27 mouse cellular contexts compared by ENCODE assay signal in the genomic region with DNA sequence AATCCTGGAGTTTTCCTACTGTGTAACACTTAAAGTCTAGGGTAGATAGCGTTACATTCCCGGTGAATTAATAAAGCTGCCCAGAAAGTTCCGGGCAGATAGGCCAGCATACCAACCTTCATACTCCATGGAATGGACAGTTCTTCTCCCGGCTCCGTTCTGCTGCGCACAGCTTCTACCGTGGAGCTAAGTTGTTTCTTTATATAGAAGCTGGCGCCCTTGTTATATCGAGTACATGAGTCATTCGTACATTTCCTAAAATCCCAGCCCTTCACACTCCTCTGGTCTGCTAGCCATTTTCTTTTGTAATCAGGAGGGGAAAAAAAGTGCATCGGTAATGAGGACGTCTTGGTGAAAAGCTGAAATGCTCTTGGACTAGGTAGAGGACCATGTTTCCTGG. TPM values are rescaled to one million over a fixed set of nuclear protein-coding genes. Genes with fewer than 3 reads are reported as not detected.
DNase-seq lines count a peak whose midpoint lies in the region; ATAC-seq and TF ChIP-seq lines count a peak whose summit lies in the region.
"Had no signal": no experiment of that assay in that cellular context is flagged by ENCODE, and none has a peak within 500 bp of the region (broad histone marks: within the 10 kb centered on the region; RNA-seq: fewer than 3 reads in every experiment).

No protein-coding gene starts in this region.

- no peaks in the 10 kb centered on the region for H3K36me3 ChIP-seq in heart, embryonic 15.5 days
- H3K36me3 ChIP-seq in heart, embryonic 10.5 days, result no peaks in the 10 kb centered on the region
- H3K36me3 ChIP-seq: embryonic facial prominence, embryonic 12.5 days; liver, embryonic 12.5 days had no signal

- ATAC-seq in frontal cortex, adult (ENCODE audit: low TSS enrichment), result peak; percentile 56
- peak; percentile 72 for ATAC-seq in heart, embryonic 15.5 days (replicated peaks; ENCODE audit: insufficient number of reproducible peaks, insufficient read depth, low FRiP score, low read depth)
- ATAC-seq: forebrain, embryonic 14.5 days; inflammation-experienced regulatory T-cells, adult 6 months; liver, embryonic 12.5 days; liver, postnatal 0 days had no signal

- no peak for TF ChIP-seq CTCF in left cerebral cortex, adult 2 months (IDR thresholded peaks at IDR 0.05)
- no peak for TF ChIP-seq CTCF in gastrocnemius, adult 2 months (IDR thresholded peaks at IDR 0.05)

- intact Hi-C loops in left cerebral cortex, adult 2 months (cut with DNase I), result no loop called here
- intact Hi-C loops in gastrocnemius, adult 2 months (cut with DNase I), result no loop called here

- 41% methylated on average over 12 of the region's 12 CpGs for WGBS in heart, embryonic 15.5 days
- 68% methylated on average over 12 of the region's 12 CpGs for WGBS in heart, embryonic 10.5 days

- H3K9ac ChIP-seq in heart, embryonic 15.5 days, result no peak overlapping the region
- H3K9ac ChIP-seq: embryonic facial prominence, embryonic 12.5 days; hindbrain, embryonic 14.5 days; liver, embryonic 12.5 days; liver, postnatal 0 days had no signal

- no peaks in the 10 kb centered on the region for H3K27me3 ChIP-seq in heart, embryonic 15.5 days
- H3K27me3 ChIP-seq in heart, embryonic 10.5 days (ENCODE audit: insufficient read depth, poor library complexity, severe bottlenecking), result 0 out of 2 replicates have a peak, but pooled peaks cover 5% of the 10 kb centered on the region
- H3K27me3 ChIP-seq: CH12.LX had no signal

- peaks cover 56% of the 10 kb centered on the region for H3K4me1 ChIP-seq in heart, embryonic 15.5 days (replicated peaks)
- H3K4me1 ChIP-seq in heart, embryonic 10.5 days, result peaks cover 65% of the 10 kb centered on the region

- peak overlapping the region; percentile 35; the same call in 1 of the 2 replicates for H3K4me2 ChIP-seq in heart, embryonic 15.5 days
- H3K4me2 ChIP-seq: embryonic facial prominence, embryonic 12.5 days; hindbrain, embryonic 14.5 days; liver, embryonic 12.5 days had no signal

- no peak for DNase-seq in frontal cortex, postnatal 14 days (ENCODE audit: low spot score in 2 of 2)
- DNase-seq in heart, embryonic 10.5 days (ENCODE audit: low spot score), result no peak
- DNase-seq in left cerebral cortex, adult 2 months (ENCODE audit: extremely low spot score in 1 of 2, low spot score in 2 of 2), result no peak
- no peak for DNase-seq in left cerebral cortex, adult 11 months (ENCODE audit: low spot score)
- peak; percentile 8 for DNase-seq in NIH3T3 (ENCODE audit: low read depth)
- DNase-seq in gastrocnemius, adult 2 months, result no peak
- DNase-seq: adrenal gland, postnatal 10 days; cerebellum, adult 11 months; cerebellum, adult 9-10 months; cerebellum, postnatal 36 days; embryo, embryonic 11 days; kidney, adult 11 months; kidney, postnatal 14 days; left cerebral cortex, postnatal 4 days; liver, postnatal 0 days; midbrain, embryonic 14.5 days; retina, postnatal 1 day; right cerebral cortex, postnatal 14 days; thymus, postnatal 4 days had no signal

- no peak overlapping the region for H3K4me3 ChIP-seq in heart, embryonic 15.5 days
- H3K4me3 ChIP-seq in heart, embryonic 10.5 days, result no peak overlapping the region
- no peak overlapping the region for H3K4me3 ChIP-seq in left cerebral cortex, adult 2 months
- H3K4me3 ChIP-seq in gastrocnemius, adult 2 months, result no peak overlapping the region
- H3K4me3 ChIP-seq: embryonic facial prominence, embryonic 12.5 days; liver, embryonic 12.5 days had no signal

- peak overlapping the region; percentile 85 for H3K27ac ChIP-seq in heart, embryonic 15.5 days
- H3K27ac ChIP-seq in heart, embryonic 10.5 days, result no peak overlapping the region; the same call in 1 of the 2 replicates
- H3K27ac ChIP-seq in left cerebral cortex, adult 2 months, result peak overlapping the region; percentile 56; the same call in 1 of the 2 replicates
- no peak overlapping the region for H3K27ac ChIP-seq in gastrocnemius, adult 2 months
- H3K27ac ChIP-seq: embryonic facial prominence, embryonic 12.5 days; hindbrain, embryonic 14.5 days; liver, embryonic 12.5 days had no signal

- no peaks in the 10 kb centered on the region for H3K9me3 ChIP-seq in heart, embryonic 15.5 days (replicated peaks)
- H3K9me3 ChIP-seq in heart, embryonic 10.5 days, result no peaks in the 10 kb centered on the region
- H3K9me3 ChIP-seq: embryonic facial prominence, embryonic 12.5 days; liver, embryonic 12.5 days had no signal

RNA-seq across cellular contexts. Expression of a gene that starts 7.0 kb away (rescaled TPM):
- polyA plus RNA-seq in heart, embryonic 15.5 days (2015; fragmentation: Nextera tagmentation; extraction: Ambion mirVana), result 90.2 and 101 TPM in 2 replicates
- 58.3 and 65.9 TPM in 2 replicates for polyA plus RNA-seq in heart, embryonic 10.5 days (2016; fragmentation: Nextera tagmentation; extraction: Ambion mirVana)
- 100 to 1,000 TPM in 1 of 2 experiments, 10 to 100 TPM in 1; 72.5 to 103 TPM for total RNA-seq in left cerebral cortex, adult 2 months (2021)
- 1 to 10 TPM; 2.0 to 5.4 TPM for total RNA-seq in gastrocnemius, adult 2 months (2021)

Comparison
In these comparisons a context has a peak if more than half of its experiments do, and no peak if none do; other contexts are left out.
1. H3K27ac ChIP-seq: peak in heart, embryonic 15.5 days (single experiment) and left cerebral cortex, adult 2 months (single experiment); none in heart, embryonic 10.5 days (single experiment) and gastrocnemius, adult 2 months (single experiment).
2. RNA of a gene that starts 7.0 kb away (total RNA-seq): 72.5 to 103 TPM in left cerebral cortex, adult 2 months; 2.0 to 5.4 TPM in gastrocnemius, adult 2 months; every median in the first group is over 10 times any median in the second.